ENCODE assay signal across 20 mouse cellular contexts in the genomic region with DNA sequence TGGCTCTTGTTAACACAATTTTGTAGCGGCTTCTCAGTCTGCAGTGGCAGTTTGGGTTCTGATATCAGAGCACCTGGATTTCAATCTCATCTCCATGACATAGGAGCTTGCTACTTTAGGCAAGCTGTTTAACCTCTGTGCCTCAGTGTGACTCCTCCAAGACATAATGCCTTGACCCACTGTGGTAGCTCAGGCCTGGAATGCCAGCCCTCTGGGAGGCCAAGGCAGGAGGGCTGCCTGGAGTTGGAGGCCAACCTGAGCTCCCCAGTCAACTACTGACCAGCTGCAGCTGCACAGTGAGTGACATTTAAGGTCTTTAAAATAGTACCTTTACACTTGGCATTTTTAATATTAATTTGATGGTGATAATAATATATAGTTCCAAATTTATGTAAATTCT. TPM values are rescaled to one million over a fixed set of nuclear protein-coding genes. Genes with fewer than 3 reads are reported as not detected.
DNase-seq lines count a peak whose midpoint lies in the region; ATAC-seq and TF ChIP-seq lines count a peak whose summit lies in the region.
"Had no signal": no experiment of that assay in that cellular context is flagged by ENCODE, and none has a peak within 500 bp of the region (broad histone marks: within the 10 kb centered on the region; RNA-seq: fewer than 3 reads in every experiment).

No protein-coding gene starts in this region.

- H3K9me3 ChIP-seq in heart, embryonic 13.5 days, result no peaks in the 10 kb centered on the region
- no peaks in the 10 kb centered on the region for H3K9me3 ChIP-seq in midbrain, embryonic 11.5 days (ENCODE audit: control insufficient read depth, low read length)
- H3K9me3 ChIP-seq in neural tube, embryonic 15.5 days (replicated peaks), result no peaks in the 10 kb centered on the region
- H3K9me3 ChIP-seq: embryonic facial prominence, embryonic 10.5 days; kidney, embryonic 15.5 days; limb, embryonic 10.5 days; stomach, embryonic 15.5 days had no signal

- no peak for TF ChIP-seq POLR2A in heart, adult 2 months (IDR thresholded peaks at IDR 0.05; ENCODE audit: insufficient read depth, low read depth, low read length)

- 0 out of 2 replicates have a peak overlapping the region, but pooled peaks have one; percentile 78 for H3K4me2 ChIP-seq in heart, embryonic 13.5 days
- no peak overlapping the region; the same call in 1 of the 2 replicates for H3K4me2 ChIP-seq in midbrain, embryonic 11.5 days
- peak overlapping the region; percentile 85 for H3K4me2 ChIP-seq in neural tube, embryonic 15.5 days

- peaks cover 76% of the 10 kb centered on the region for H3K27me3 ChIP-seq in heart, embryonic 13.5 days (replicated peaks)
- peaks cover 5% of the 10 kb centered on the region; the same call in 1 of the 2 replicates for H3K27me3 ChIP-seq in heart, adult 2 months (ENCODE audit: control insufficient read depth, insufficient read depth, low read length)
- peaks cover 21% of the 10 kb centered on the region for H3K27me3 ChIP-seq in midbrain, embryonic 11.5 days (ENCODE audit: control insufficient read depth, insufficient read depth, low read length)
- peaks cover 3% of the 10 kb centered on the region; the same call in 1 of the 2 replicates for H3K27me3 ChIP-seq in neural tube, embryonic 15.5 days (replicated peaks)

- no peak for TF ChIP-seq EP300 in heart, adult 2 months (IDR thresholded peaks at IDR 0.05; ENCODE audit: insufficient read depth, low read depth, low read length)

- no peak overlapping the region for H3K27ac ChIP-seq in heart, embryonic 13.5 days (replicated peaks)
- H3K27ac ChIP-seq in heart, adult 2 months, result no peak overlapping the region
- peak overlapping the region; percentile 99 for H3K27ac ChIP-seq in left cerebral cortex, adult 2 months
- no peak overlapping the region for H3K27ac ChIP-seq in midbrain, embryonic 11.5 days (ENCODE audit: low read depth, low read length)
- no peak overlapping the region for H3K27ac ChIP-seq in neural tube, embryonic 15.5 days (replicated peaks)
- H3K27ac ChIP-seq: kidney, embryonic 15.5 days; stomach, embryonic 15.5 days had no signal

- H3K4me3 ChIP-seq in heart, embryonic 13.5 days, result no peak overlapping the region
- H3K4me3 ChIP-seq in heart, adult 2 months, result no peak overlapping the region
- peak overlapping the region; percentile 68 for H3K4me3 ChIP-seq in left cerebral cortex, adult 2 months
- H3K4me3 ChIP-seq in midbrain, embryonic 11.5 days (ENCODE audit: low read depth, low read length), result no peak overlapping the region
- H3K4me3 ChIP-seq in neural tube, embryonic 15.5 days (replicated peaks), result no peak overlapping the region; the same call in 1 of the 2 replicates

- no peaks in the 10 kb centered on the region for H3K36me3 ChIP-seq in heart, embryonic 13.5 days
- no peaks in the 10 kb centered on the region for H3K36me3 ChIP-seq in heart, adult 2 months (ENCODE audit: control insufficient read depth, insufficient read depth, low read length)
- no peaks in the 10 kb centered on the region for H3K36me3 ChIP-seq in midbrain, embryonic 11.5 days (ENCODE audit: control insufficient read depth, insufficient read depth, low read length)
- H3K36me3 ChIP-seq in neural tube, embryonic 15.5 days, result no peaks in the 10 kb centered on the region
- H3K36me3 ChIP-seq: embryonic facial prominence, embryonic 10.5 days; kidney, embryonic 15.5 days; limb, embryonic 10.5 days; stomach, embryonic 15.5 days had no signal

- 77% methylated on average over 1 of the region's 1 CpGs for WGBS in heart, embryonic 13.5 days
- 90% methylated on average over 1 of the region's 1 CpGs for WGBS in heart, adult 2 months
- 53% methylated on average over 1 of the region's 1 CpGs for WGBS in midbrain, embryonic 11.5 days
- WGBS in neural tube, embryonic 15.5 days, result 88% methylated on average over 1 of the region's 1 CpGs

- intact Hi-C loops in heart, adult 2 months (cut with DNase I), result loop anchor here (5.0 kb wide), 1 partner anchor 39 kb away; no protein-coding TSS in a partner anchor
- intact Hi-C loops in left cerebral cortex, adult 2 months (cut with DNase I), result loop anchor here (2.0 kb wide), 1 partner anchor 29 kb away; no protein-coding TSS in a partner anchor

- no peak overlapping the region for H3K9ac ChIP-seq in heart, embryonic 13.5 days
- H3K9ac ChIP-seq in heart, adult 2 months (ENCODE audit: low read depth, low read length), result no peak overlapping the region
- no peak overlapping the region for H3K9ac ChIP-seq in midbrain, embryonic 11.5 days (ENCODE audit: low read length)
- no peak overlapping the region for H3K9ac ChIP-seq in neural tube, embryonic 15.5 days (replicated peaks)

- DNase-seq in heart, adult 2 months, result no peak
- peak in 1 of 2 experiments; percentile 7 for DNase-seq in left cerebral cortex, adult 2 months (ENCODE audit: extremely low spot score in 1 of 2, low spot score in 2 of 2)
- no peak for DNase-seq in left cerebral cortex, adult 9 months (ENCODE audit: low spot score in 2 of 2)
- DNase-seq in midbrain, embryonic 11.5 days (ENCODE audit: low spot score, missing footprints), result peak; percentile 62
- no peak for DNase-seq in kidney, adult 9 months
- no peak for DNase-seq in retina, postnatal 1 day
- DNase-seq: B cell, adult 2 months; gastrocnemius, adult 2 months; spleen, adult 18-20 months had no signal

- no peak for TF ChIP-seq CTCF in heart, adult 2 months (IDR thresholded peaks at IDR 0.05)
- no peak for TF ChIP-seq CTCF in left cerebral cortex, adult 2 months (IDR thresholded peaks at IDR 0.05)

- no peaks in the 10 kb centered on the region for H3K79me2 ChIP-seq in heart, adult 2 months (replicated peaks; ENCODE audit: control insufficient read depth, insufficient read depth, low read length)

- no peak for ATAC-seq in heart, embryonic 13.5 days (ENCODE audit: extremely low read depth, insufficient number of reproducible peaks, low FRiP score, low TSS enrichment)
- no peak for ATAC-seq in midbrain, embryonic 11.5 days (ENCODE audit: low FRiP score)
- ATAC-seq in neural tube, embryonic 15.5 days (ENCODE audit: low FRiP score), result no peak

- peaks cover 6% of the 10 kb centered on the region; the same call in 1 of the 2 replicates for H3K4me1 ChIP-seq in heart, embryonic 13.5 days
- no peaks in the 10 kb centered on the region for H3K4me1 ChIP-seq in heart, adult 2 months (ENCODE audit: control insufficient read depth, insufficient read depth, low read length)
- peaks cover 3% of the 10 kb centered on the region; the same call in 1 of the 2 replicates for H3K4me1 ChIP-seq in midbrain, embryonic 11.5 days (ENCODE audit: control insufficient read depth, insufficient read depth, low read length)
- H3K4me1 ChIP-seq in neural tube, embryonic 15.5 days, result peaks cover 29% of the 10 kb centered on the region
- H3K4me1 ChIP-seq: stomach, embryonic 15.5 days had no signal

RNA-seq across cellular contexts. Expression of a gene that starts 0.5 kb away (rescaled TPM):
- polyA plus RNA-seq in heart, embryonic 13.5 days (2015; fragmentation: Nextera tagmentation; extraction: Ambion mirVana), result 3.7 and 4.0 TPM in 2 replicates
- 1 to 10 TPM; 5.0 to 5.8 TPM for total RNA-seq in heart, adult 2 months (2021)
- 4.8 and 7.8 TPM in 2 replicates for polyA plus RNA-seq in heart, adult 2 months (2012; rRNA removed)
- 100 to 1,000 TPM; 359 to 380 TPM for total RNA-seq in left cerebral cortex, adult 2 months (2021)
- 2.2 and 2.9 TPM in 2 replicates for polyA plus RNA-seq in midbrain, embryonic 11.5 days (2014; fragmentation: Nextera tagmentation; extraction: Ambion mirVana)
- 40.2 and 46.1 TPM in 2 replicates for polyA plus RNA-seq in neural tube, embryonic 15.5 days (2015; fragmentation: Nextera tagmentation; extraction: Ambion mirVana)
- total RNA-seq: monocyte, adult 5-6 weeks had no signal
- polyA plus RNA-seq: limb, embryonic 10.5 days had no signal

RNA-seq across cellular contexts. Expression of a gene that starts 33.6 kb away (rescaled TPM):
- 12.2 and 14.3 TPM in 2 replicates for polyA plus RNA-seq in heart, embryonic 13.5 days (2015; fragmentation: Nextera tagmentation; extraction: Ambion mirVana)
- 100 to 1,000 TPM in 1 of 2 experiments, 10 to 100 TPM in 1; 88.5 to 103 TPM for total RNA-seq in heart, adult 2 months (2021)
- polyA plus RNA-seq in heart, adult 2 months (2012; rRNA removed), result 45.6 and 51.1 TPM in 2 replicates
- total RNA-seq in left cerebral cortex, adult 2 months (2021), result 100 to 1,000 TPM; 216 to 338 TPM
- 17.6 and 22.3 TPM in 2 replicates for polyA plus RNA-seq in midbrain, embryonic 11.5 days (2014; fragmentation: Nextera tagmentation; extraction: Ambion mirVana)
- 44.3 and 48.7 TPM in 2 replicates for polyA plus RNA-seq in neural tube, embryonic 15.5 days (2015; fragmentation: Nextera tagmentation; extraction: Ambion mirVana)

RNA-seq across cellular contexts. Expression of a gene that starts 41.9 kb away (rescaled TPM):
- polyA plus RNA-seq in heart, embryonic 13.5 days (2015; fragmentation: Nextera tagmentation; extraction: Ambion mirVana), result 0.20 and 0.23 TPM in 2 replicates
- total RNA-seq in heart, adult 2 months (2021), result 1 to 10 TPM; 8.3 to 9.8 TPM
- 0.14 and 0.20 TPM in 2 replicates for polyA plus RNA-seq in heart, adult 2 months (2012; rRNA removed)
- 1 to 10 TPM; 1.0 to 1.8 TPM for total RNA-seq in left cerebral cortex, adult 2 months (2021)
- 0.40 and 0.87 TPM in 2 replicates for polyA plus RNA-seq in midbrain, embryonic 11.5 days (2014; fragmentation: Nextera tagmentation; extraction: Ambion mirVana)
- 1.4 and 2.6 TPM in 2 replicates for polyA plus RNA-seq in neural tube, embryonic 15.5 days (2015; fragmentation: Nextera tagmentation; extraction: Ambion mirVana)
- total RNA-seq: adrenal gland, postnatal 10 days; monocyte, adult 5-6 weeks had no signal
- polyA plus RNA-seq: brain, embryonic 14.5 days; lung, adult 2 months had no signal

RNA-seq across cellular contexts. Expression of a gene that starts 53.4 kb away (rescaled TPM):
- 0.51 and 0.57 TPM in 2 replicates for polyA plus RNA-seq in heart, embryonic 13.5 days (2015; fragmentation: Nextera tagmentation; extraction: Ambion mirVana)
- total RNA-seq in heart, adult 2 months (2021), result not detected
- polyA plus RNA-seq in heart, adult 2 months (2012; rRNA removed), result not detected in 2 replicates
- not detected for total RNA-seq in left cerebral cortex, adult 2 months (2021)
- polyA plus RNA-seq in midbrain, embryonic 11.5 days (2014; fragmentation: Nextera tagmentation; extraction: Ambion mirVana), result 0.52 and 0.60 TPM in 2 replicates
- polyA plus RNA-seq in neural tube, embryonic 15.5 days (2015; fragmentation: Nextera tagmentation; extraction: Ambion mirVana), result 0.31 and 0.50 TPM in 2 replicates
- total RNA-seq: adrenal gland, postnatal 10 days; gastrocnemius, adult 2 months; monocyte, adult 5-6 weeks had no signal
- polyA plus RNA-seq: brain, embryonic 14.5 days; lung, adult 2 months had no signal

RNA-seq across cellular contexts. Expression of a gene that starts 59.4 kb away (rescaled TPM):
- polyA plus RNA-seq in heart, embryonic 13.5 days (2015; fragmentation: Nextera tagmentation; extraction: Ambion mirVana), result 0.06 and 0.13 TPM in 2 replicates
- under 1 TPM in 1 of 2 experiments, not detected in 1; 0.10 TPM for total RNA-seq in heart, adult 2 months (2021)
- 0.02 TPM in 1 of 2 replicates, not detected in the other for polyA plus RNA-seq in heart, adult 2 months (2012; rRNA removed)
- 1 to 10 TPM; 2.3 to 2.4 TPM for total RNA-seq in left cerebral cortex, adult 2 months (2021)
- polyA plus RNA-seq in midbrain, embryonic 11.5 days (2014; fragmentation: Nextera tagmentation; extraction: Ambion mirVana), result 0.57 and 0.66 TPM in 2 replicates
- polyA plus RNA-seq in neural tube, embryonic 15.5 days (2015; fragmentation: Nextera tagmentation; extraction: Ambion mirVana), result 0.49 and 0.51 TPM in 2 replicates
- total RNA-seq: adrenal gland, postnatal 10 days; gastrocnemius, adult 2 months; monocyte, adult 5-6 weeks had no signal
- polyA plus RNA-seq: embryonic facial prominence, embryonic 10.5 days; heart, embryonic 11.5 days; lung, adult 2 months; stomach, embryonic 15.5 days had no signal
